Mouse (Mus musculus) small intestine, adult 2 months (tissue): ENCODE data around the gene Rspry1.

Experiments
- CTCF ChIP-seq: fragments of 200-500 bp; IDR thresholded peaks from 2 replicates; pipeline ENCODE4 v1.5.1; 2012; ENCODE audit warnings: low read depth, mild to moderate bottlenecking, control low read depth, inconsistent platforms, low read length, moderate library complexity, mixed read lengths; ENCODE audit not compliant: insufficient replicate concordance, insufficient read length; ENCODE audit errors: extremely low read depth
- POLR2A ChIP-seq: fragments of 200-500 bp; IDR thresholded peaks from 2 replicates; pipeline ENCODE4 v1.6.1; 2012; ENCODE audit warnings: low read depth, mild to moderate bottlenecking, control low read depth, inconsistent platforms, low read length, moderate library complexity

DNA sequence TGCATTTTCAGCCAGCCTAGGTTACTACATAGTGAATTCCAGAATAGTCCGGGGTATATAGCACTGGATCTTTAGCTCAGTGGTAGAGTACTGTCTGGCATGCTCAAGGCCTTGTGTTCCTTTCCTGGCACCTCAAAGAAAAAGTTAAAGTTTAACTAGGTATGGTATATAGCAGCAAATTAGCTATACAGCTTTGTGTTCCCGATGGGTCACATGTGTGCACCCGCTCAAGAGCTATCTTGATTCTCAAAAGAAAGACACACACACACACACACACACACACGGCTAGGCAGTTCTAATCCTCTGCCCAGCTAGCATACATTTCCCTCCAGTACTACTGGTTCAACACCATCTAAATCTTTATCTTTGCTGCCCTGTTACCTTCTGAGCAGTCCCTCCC, 58.7 kb downstream of the Rspry1 start:
- TF ChIP-seq POLR2A (no peak), CTCF (no peak)
